Mouse (Mus musculus): ENCODE measurements around the gene Tmem210. TPM values are rescaled to one million over a fixed set of nuclear protein-coding genes. Genes with fewer than 3 reads are reported as not detected.

The Tmem210 gene
- polyA plus RNA-seq, 1 experiment from 2014 or later: not detected

DNA sequence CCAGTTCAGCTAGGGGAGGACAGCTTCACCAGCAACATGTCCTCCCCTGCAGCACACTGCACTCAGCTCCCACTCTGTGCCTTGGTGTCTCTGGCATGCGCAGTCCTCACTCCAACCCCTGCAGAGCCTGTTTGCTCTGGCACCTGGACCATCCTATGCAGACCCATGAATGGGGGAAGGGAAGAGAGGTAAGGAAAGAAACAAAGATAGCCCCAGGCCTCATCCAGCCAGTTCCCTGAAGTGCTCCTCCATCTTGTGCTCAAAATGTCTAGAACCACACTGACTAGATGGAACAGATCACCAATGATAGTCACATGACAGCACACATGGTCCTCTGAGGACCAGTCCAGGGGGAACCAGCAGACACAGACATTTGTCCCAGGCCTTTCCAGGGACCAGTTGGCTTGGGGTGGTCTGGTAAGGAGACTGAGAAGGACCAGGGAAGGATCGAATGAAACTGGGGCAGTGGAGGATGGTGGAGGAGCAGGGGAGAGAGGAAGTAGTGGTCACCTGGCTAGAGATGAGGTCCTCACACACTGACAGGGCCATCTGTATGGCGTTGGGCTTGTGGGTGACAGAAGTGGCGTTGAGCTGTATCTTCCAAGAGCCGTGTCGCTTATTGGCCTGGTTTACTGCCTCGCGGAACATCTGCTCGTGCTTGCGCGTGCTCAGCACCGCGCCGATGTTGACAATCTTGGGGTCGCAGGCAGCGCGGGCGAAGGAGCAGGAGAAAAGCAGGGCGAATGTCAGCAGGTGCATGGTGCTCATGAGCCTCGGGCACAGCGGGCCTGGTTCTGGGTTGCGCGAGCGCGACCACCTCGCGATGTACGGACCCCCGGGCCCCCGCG, 30.4 kb downstream of the Tmem210 start:
- H3K4me1 ChIP-seq (ENCODE audit: insufficient read depth): 0 out of 2 replicates have a peak, but pooled peaks cover 3% of the 10 kb centered on the region
- 0 out of 2 replicates have a peak overlapping the region, but pooled peaks have one; percentile 19 for H3K4me3 ChIP-seq (ENCODE audit: low read depth, low read length)
- H3K36me3 ChIP-seq (replicated peaks; ENCODE audit: insufficient read depth, low read length): no peaks in the 10 kb centered on the region
- 6% methylated on average over 31 of the region's 31 CpGs for WGBS (ENCODE audit: insufficient replicate concordance)
- peaks cover 33% of the 10 kb centered on the region for H3K27me3 ChIP-seq (ENCODE audit: insufficient read depth, low read length)
- no peak for DNase-seq
- H3K9me3 ChIP-seq (ENCODE audit: low read length): no peaks in the 10 kb centered on the region
- H3K4me2 ChIP-seq (ENCODE audit: low read depth, low read length): peak overlapping the region; percentile 45
- H3K27ac ChIP-seq (ENCODE audit: low read depth): no peak overlapping the region
- H3K9ac ChIP-seq (replicated peaks): no peak overlapping the region
- no peak for ATAC-seq
- no peak for TF ChIP-seq CTCF (IDR thresholded peaks at IDR 0.05; ENCODE audit: low read depth)
- no peak for TF ChIP-seq EP300 (IDR thresholded peaks at IDR 0.05; ENCODE audit: low read depth)

DNA sequence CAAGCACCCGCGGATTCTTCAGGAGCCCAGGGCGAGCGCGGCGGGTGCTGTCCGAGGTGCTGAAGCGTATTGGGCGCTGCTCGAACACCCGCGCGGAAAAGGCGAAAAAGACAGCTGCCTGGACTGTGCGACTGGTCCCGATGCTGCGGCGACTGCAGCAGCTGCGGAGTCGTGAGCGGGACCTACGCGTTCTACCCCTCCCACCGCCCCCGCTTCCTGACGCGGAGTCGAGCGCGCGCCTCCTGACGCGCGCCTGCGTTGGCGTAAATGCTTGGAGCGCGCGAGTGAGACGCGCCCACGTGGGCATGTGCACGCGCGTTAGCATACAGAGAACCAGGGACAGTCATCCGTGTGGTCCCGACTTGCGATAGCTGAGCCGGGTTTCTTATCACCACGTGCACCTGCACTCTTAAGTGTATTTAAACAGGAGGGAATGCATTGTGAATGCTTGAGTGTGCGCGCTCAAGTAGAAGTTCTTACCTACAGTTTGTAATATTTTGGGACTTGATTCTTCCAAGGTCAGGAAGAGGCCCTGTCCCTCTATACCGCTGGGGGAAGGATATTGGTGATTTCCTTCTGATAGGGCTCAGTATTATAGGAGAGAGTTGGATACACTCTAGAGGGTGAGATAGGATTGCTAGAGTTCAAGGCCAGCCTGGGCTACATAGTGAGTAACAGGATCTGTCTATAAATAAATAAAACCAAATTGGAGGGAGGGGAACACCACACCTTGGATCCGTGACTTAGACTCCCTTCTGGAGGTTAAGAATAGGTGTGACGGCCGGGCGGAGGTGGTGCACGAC, 31.2 kb downstream of the Tmem210 start, which contains the start of gene Grin1:
Gene Grin1 (minus strand): TSS at position 217 of the 803 bp plus-strand sequence.
- 0 out of 2 replicates have a peak, but pooled peaks cover 3% of the 10 kb centered on the region for H3K4me1 ChIP-seq (ENCODE audit: insufficient read depth)

DNA sequence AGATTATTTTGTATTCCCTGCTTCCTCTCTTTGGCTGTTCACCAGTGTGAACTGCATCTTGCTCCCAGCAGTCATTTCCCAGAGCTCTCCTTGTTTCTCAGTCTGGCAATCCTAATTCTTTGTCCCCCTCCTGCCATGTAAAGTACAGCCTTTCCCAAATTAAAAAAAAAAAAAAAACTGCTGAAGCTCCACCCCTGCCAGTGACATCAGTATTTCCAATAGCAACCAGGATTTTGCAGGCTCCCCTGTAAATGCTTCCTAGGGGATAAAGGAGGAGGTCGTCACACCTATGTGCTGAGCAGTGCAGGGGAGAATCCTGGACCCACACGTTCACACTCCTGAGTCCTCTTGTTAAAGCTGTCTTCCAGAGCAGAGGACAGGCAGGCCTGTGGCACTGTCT, 32.1 kb downstream of the Tmem210 start:
- H3K4me1 ChIP-seq (ENCODE audit: insufficient read depth): 0 out of 2 replicates have a peak, but pooled peaks cover 3% of the 10 kb centered on the region
- H3K9me3 ChIP-seq (ENCODE audit: low read length): no peaks in the 10 kb centered on the region
- H3K36me3 ChIP-seq (replicated peaks; ENCODE audit: insufficient read depth, low read length): no peaks in the 10 kb centered on the region
- ATAC-seq: no peak
- no peak for DNase-seq
- TF ChIP-seq CTCF (IDR thresholded peaks at IDR 0.05; ENCODE audit: low read depth): no peak
- TF ChIP-seq EP300 (IDR thresholded peaks at IDR 0.05; ENCODE audit: low read depth): no peak
- no peak overlapping the region for H3K27ac ChIP-seq (ENCODE audit: low read depth)
- no peak overlapping the region for H3K4me2 ChIP-seq (ENCODE audit: low read depth, low read length)
- H3K9ac ChIP-seq (replicated peaks): no peak overlapping the region
- H3K4me3 ChIP-seq (ENCODE audit: low read depth, low read length): no peak overlapping the region
- WGBS (ENCODE audit: insufficient replicate concordance): 25% methylated on average over 2 of the region's 2 CpGs
- peaks cover 33% of the 10 kb centered on the region for H3K27me3 ChIP-seq (ENCODE audit: insufficient read depth, low read length)

More for the DNA sequence above, 31.2 kb downstream of the Tmem210 start, which contains the start of gene Grin1:
- Histone ChIP-seq H3K4me2 (ENCODE audit: low read depth, low read length) (peak within 1 kb of the TSS; percentile 45), H3K4me3 (ENCODE audit: low read depth, low read length) (0 out of 2 replicates have a peak within 1 kb of the TSS, but pooled peaks have one; percentile 19), H3K27ac (ENCODE audit: low read depth) (no peak within 1 kb of the TSS), H3K36me3 (replicated peaks; ENCODE audit: insufficient read depth, low read length) (no peaks in the 10 kb centered on the region), H3K9ac (replicated peaks) (no peak within 1 kb of the TSS), H3K9me3 (ENCODE audit: low read length) (no peaks in the 10 kb centered on the region), H3K27me3 (ENCODE audit: insufficient read depth, low read length) (peaks cover 33% of the 10 kb centered on the region)
- 10% methylated on average over 56 of the region's 58 CpGs for WGBS (ENCODE audit: insufficient replicate concordance)
- TF ChIP-seq CTCF (IDR thresholded peaks at IDR 0.05; ENCODE audit: low read depth) (no peak), EP300 (IDR thresholded peaks at IDR 0.05; ENCODE audit: low read depth) (no peak)
- no peak; the same call in 1 of the 2 replicates for ATAC-seq
- peak; percentile 77 for DNase-seq

DNA sequence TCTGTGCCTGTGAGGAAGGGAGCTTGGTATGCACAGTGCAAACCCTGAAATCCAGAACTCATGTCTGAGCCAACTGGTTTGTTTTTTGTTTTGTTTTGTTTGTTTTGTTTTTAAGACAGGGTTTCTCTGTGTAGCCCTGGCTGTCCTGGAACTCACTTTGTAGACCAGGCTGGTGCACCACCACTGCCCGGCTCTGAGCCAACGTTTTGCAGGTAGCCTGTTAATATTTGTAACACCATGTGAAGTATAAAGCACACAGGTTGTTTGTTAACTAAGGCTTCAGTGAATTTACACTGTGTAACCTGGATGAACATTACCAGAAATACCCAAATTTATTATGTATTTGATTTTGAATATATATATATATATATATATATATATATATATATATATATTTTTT, 38.1 kb downstream of the Tmem210 start:
- Histone ChIP-seq H3K27ac (ENCODE audit: low read depth) (no peak overlapping the region), H3K4me3 (ENCODE audit: low read depth, low read length) (no peak overlapping the region), H3K27me3 (ENCODE audit: insufficient read depth, low read length) (no peaks in the 10 kb centered on the region), H3K4me1 (ENCODE audit: insufficient read depth) (no peaks in the 10 kb centered on the region), H3K4me2 (ENCODE audit: low read depth, low read length) (no peak overlapping the region), H3K36me3 (replicated peaks; ENCODE audit: insufficient read depth, low read length) (no peaks in the 10 kb centered on the region), H3K9ac (replicated peaks) (no peak overlapping the region), H3K9me3 (ENCODE audit: low read length) (no peaks in the 10 kb centered on the region)
- TF ChIP-seq EP300 (IDR thresholded peaks at IDR 0.05; ENCODE audit: low read depth) (no peak), CTCF (IDR thresholded peaks at IDR 0.05; ENCODE audit: low read depth) (no peak)
- WGBS (ENCODE audit: insufficient replicate concordance): 70% methylated on average over 2 of the region's 2 CpGs
- no peak for DNase-seq
- ATAC-seq: no peak

DNA sequence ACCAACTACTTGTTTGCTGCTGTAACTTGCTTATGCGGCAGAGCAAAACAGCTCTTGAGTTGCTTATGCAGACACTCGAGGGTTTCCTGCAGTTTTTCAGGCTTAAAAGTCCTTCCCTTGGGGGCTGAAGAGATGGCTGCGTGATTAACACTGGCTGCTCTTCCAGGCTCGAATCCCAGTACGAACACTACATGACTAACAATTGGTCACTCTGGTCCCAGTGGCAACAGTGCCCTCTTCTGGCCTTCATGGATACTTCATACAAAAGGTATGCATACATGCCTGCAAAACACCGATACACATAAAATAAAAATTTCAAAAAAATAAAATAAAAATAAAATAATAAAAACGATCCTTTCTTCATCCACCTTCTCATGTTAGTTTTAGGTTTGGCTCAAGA, 40.5 kb downstream of the Tmem210 start:
- WGBS (ENCODE audit: insufficient replicate concordance): 34% methylated on average over 7 of the region's 7 CpGs
- no peak overlapping the region for H3K9ac ChIP-seq (replicated peaks)

DNA sequence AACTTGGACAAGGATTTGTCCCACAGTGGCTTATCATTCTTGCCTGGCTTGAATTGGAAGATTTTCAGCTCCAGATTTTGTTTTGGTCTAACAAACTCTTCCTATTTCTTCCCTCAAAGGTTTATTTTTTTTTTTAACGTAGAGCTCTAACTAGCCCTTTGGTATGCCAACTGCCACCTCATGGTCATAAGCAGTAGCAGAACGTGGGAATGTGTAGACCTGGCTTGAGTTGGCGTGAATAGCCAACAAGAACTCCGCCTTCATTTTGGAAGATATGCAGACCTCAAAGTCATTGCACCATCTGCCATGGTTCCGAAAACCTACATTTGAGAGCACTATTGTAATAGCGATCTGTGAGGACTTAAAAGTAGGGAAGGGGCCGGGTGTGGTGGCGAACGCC, 43.5 kb downstream of the Tmem210 start:
- Histone ChIP-seq H3K4me1 (ENCODE audit: insufficient read depth) (peaks cover 18% of the 10 kb centered on the region), H3K4me3 (ENCODE audit: low read depth, low read length) (peak overlapping the region; percentile 80), H3K27ac (ENCODE audit: low read depth) (no peak overlapping the region), H3K4me2 (ENCODE audit: low read depth, low read length) (peak overlapping the region; percentile 96), H3K36me3 (replicated peaks; ENCODE audit: insufficient read depth, low read length) (peaks cover 19% of the 10 kb centered on the region), H3K9me3 (ENCODE audit: low read length) (no peaks in the 10 kb centered on the region), H3K9ac (replicated peaks) (peak overlapping the region; percentile 86), H3K27me3 (ENCODE audit: insufficient read depth, low read length) (no peaks in the 10 kb centered on the region)
- DNase-seq (no peak), ATAC-seq (no peak)
- 53% methylated on average over 9 of the region's 9 CpGs for whole genome bisulfite sequencing (ENCODE audit: insufficient replicate concordance)
- no peak for TF ChIP-seq EP300 (IDR thresholded peaks at IDR 0.05; ENCODE audit: low read depth)
- 0 out of 2 replicates have a peak, but pooled peaks have one; percentile 10 for TF ChIP-seq CTCF (IDR thresholded peaks at IDR 0.05; ENCODE audit: low read depth)

More for the DNA sequence above, 40.5 kb downstream of the Tmem210 start:
- Histone ChIP-seq H3K4me2 (ENCODE audit: low read depth, low read length) (no peak overlapping the region), H3K4me3 (ENCODE audit: low read depth, low read length) (no peak overlapping the region), H3K4me1 (ENCODE audit: insufficient read depth) (peaks cover 15% of the 10 kb centered on the region), H3K9me3 (ENCODE audit: low read length) (no peaks in the 10 kb centered on the region), H3K27ac (ENCODE audit: low read depth) (no peak overlapping the region), H3K27me3 (ENCODE audit: insufficient read depth, low read length) (no peaks in the 10 kb centered on the region), H3K36me3 (replicated peaks; ENCODE audit: insufficient read depth, low read length) (no peaks in the 10 kb centered on the region)
- TF ChIP-seq EP300 (IDR thresholded peaks at IDR 0.05; ENCODE audit: low read depth) (no peak), CTCF (IDR thresholded peaks at IDR 0.05; ENCODE audit: low read depth) (peak; percentile 70)
- peak; percentile 45 for DNase-seq
- ATAC-seq: no peak
